Mouse (Mus musculus) WW6 (cell line): ENCODE data around the gene Pih1h3b.
A peak's percentile ranks its signal among the peaks of the same experiment; 100 is the strongest.

Experiments used
- DNase-seq: peaks from one replicate; pipeline ENCODE4 v3.0.0-alpha.2; 2013; ENCODE audit warnings: low read depth, low spot score

Gene Pih1h3b

GRCm38 (mm10) chrX:140062135-140062975, at the start of gene Pih1h3b, which contains the start of gene Nup62cl:
Gene Pih1h3b, plus strand, starts transcription at chrX:140062879.
Gene Nup62cl, minus strand, starts transcription at chrX:140062712.
- peak; percentile 65 for DNase-seq

DNA sequence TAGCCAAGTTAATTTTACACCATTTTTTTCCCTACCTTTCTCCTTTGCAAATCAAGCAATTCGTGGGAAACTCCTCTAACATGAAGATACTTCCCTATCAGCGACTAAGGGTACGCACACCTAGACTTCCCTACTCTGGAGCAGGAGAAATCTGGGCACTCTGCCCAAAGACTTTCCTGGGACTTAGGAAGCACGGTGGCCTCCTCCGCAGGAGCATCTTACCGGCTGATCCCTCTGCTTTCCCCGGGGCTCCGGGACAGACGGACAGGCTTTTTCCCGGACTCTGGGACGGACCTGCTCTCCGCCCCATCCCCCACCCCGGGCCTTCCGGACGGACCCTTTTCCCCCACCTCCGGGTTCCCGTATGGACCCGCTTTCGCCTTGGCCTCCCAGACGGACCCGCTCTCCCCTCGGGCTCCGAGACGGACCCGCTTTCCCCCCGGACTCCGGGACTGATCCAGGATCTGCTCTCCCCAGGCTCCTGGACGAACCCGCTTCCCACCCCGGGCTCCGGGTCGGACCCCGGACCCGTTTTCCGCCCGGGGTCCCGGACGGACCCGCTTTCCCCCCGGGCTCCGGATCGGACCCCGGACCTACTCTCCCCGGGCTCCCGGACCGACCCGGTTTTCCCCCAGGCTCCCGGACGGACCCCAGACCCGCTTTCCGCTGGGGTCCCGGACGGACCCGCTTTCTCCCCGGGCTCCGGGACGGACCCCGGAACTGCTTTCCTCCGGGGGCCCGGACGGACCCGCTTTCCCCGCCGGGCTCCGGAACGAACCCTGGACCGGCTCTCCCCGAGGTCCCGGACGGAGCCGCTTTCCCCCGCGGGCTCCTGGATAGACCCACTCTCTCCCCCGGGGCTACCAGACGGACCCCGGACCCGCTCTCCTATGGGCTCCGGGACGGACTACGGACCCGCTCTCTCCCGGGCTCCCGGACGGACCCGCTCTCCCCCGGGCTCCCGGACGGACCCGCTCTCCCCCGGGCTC, 1.5 kb upstream of the Pih1h3b start:
- no peak for DNase-seq

- DNase-seq: no peak
Observed at GRCm38 (mm10) chrX:140082535-140082934, 19.9 kb downstream of the Pih1h3b start.

- DNase-seq: no peak
Observed at GRCm38 (mm10) chrX:140094066-140094465, 31.4 kb downstream of the Pih1h3b start.
